Mouse (Mus musculus) ES-E14 (cell line): ENCODE data around the gene Gdap1l1.
A peak's percentile ranks its signal among the peaks of the same experiment; 100 is the strongest.

ENCODE experiments used
- HCFC1 ChIP-seq: IDR thresholded peaks from 2 replicates; pipeline ENCODE4 v1.6.1; 2012; ENCODE audit warnings: low read length, inconsistent platforms, borderline replicate concordance; ENCODE audit not compliant: insufficient read depth
- MAFK ChIP-seq: IDR thresholded peaks from 2 replicates; pipeline ENCODE4 v1.6.1; 2014; ENCODE audit warnings: mild to moderate bottlenecking, low read depth, low read length, inconsistent platforms; ENCODE audit not compliant: insufficient read depth
- ZC3H11A ChIP-seq: IDR thresholded peaks from 2 replicates; pipeline ENCODE4 v1.6.1; 2012; ENCODE audit warnings: low read depth, mild to moderate bottlenecking, inconsistent platforms, low read length, borderline replicate concordance
- ZNF384 ChIP-seq: IDR thresholded peaks from 2 replicates; pipeline ENCODE4 v1.6.1; 2012; ENCODE audit warnings: low read depth, low read length, inconsistent platforms

- no peak for TF ChIP-seq ZNF384
- peak; percentile 20; the same call in 1 of the 2 replicates for TF ChIP-seq ZC3H11A
- TF ChIP-seq HCFC1 = no peak
- TF ChIP-seq MAFK = no peak
Observed at GRCm38 (mm10) chr2:163480191-163480825, 42.0 kb downstream of the Gdap1l1 start.
